Mouse (Mus musculus): Measurements from ENCODE around the gene 4933402J07Rik.

DNA sequence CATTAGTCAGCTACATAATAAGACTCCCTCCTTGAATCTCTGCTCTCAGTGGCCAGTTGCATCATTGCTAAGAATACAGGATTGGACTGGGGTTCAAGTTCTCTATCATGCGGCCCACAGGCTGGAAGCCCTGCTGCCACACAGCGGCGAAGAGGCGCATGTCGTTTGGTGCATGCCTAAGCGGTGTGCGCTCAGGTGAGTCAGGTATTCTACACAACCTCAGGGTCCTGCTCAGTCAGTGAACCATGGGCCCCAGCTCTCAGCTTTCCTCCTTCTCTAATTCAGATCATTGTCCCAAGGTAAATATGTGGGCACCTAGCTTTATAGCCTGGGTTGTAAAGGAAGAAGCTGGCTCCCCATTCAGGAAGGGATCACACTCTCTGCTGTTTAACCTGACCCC lies 45.5 kb downstream of the 4933402J07Rik start:
- TF ChIP-seq CTCF (IDR thresholded peaks at IDR 0.05) (no peak), POLR2A (IDR thresholded peaks at IDR 0.05; ENCODE audit: insufficient read depth, low read depth, low read length) (no peak), EP300 (IDR thresholded peaks at IDR 0.05; ENCODE audit: insufficient read depth, low read depth, low read length) (no peak)

Data from heart, adult 2 months (tissue).